Mouse (Mus musculus): ENCODE measurements around the gene Syt1.

DNA sequence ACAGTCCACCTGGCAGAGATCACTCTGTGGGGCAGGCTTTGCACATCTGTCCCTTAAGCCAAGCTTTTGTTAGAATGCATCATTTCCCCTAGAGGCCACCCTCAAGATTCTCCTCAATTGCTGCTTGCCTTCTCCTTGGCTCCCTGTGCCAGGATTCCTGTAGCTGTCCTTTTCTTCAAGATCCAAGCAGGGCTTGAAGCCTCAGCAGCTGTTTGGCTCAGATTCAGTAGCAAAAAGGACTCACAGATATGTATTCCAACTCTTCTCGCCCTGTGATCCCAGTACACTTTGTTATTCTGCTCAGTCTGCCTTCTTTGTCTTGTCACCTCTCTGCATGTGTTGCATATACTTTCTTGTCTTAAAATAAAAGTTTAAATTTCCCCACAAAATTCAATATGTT lies 206.4 kb downstream of the Syt1 start:
- no peak for TF ChIP-seq HCFC1 (IDR thresholded peaks at IDR 0.05; ENCODE audit: borderline replicate concordance, insufficient read depth, low read length)
- TF ChIP-seq ZC3H11A (IDR thresholded peaks at IDR 0.05; ENCODE audit: borderline replicate concordance, low read depth, low read length): no peak
